Mouse (Mus musculus) stomach, embryonic 15.5 days (tissue): Measurements from ENCODE around the gene G6pd2. TPM values are rescaled to one million over a fixed set of nuclear protein-coding genes. Genes with fewer than 3 reads are reported as not detected.

ENCODE experiments used
- ATAC-seq: fragments of 200-750 bp; cut with Nextera tagmentation; 2 replicates; pipeline ENCODE4 v1.8.0; 2017; ENCODE audit warnings: low read depth, moderate number of reproducible peaks, moderate TSS enrichment; ENCODE audit not compliant: insufficient read depth, low FRiP score
- H3K27ac ChIP-seq: fragments of 300-500 bp; sonication (generic); 2 replicates; pipeline ENCODE4 v1.5.1; 2015; ENCODE audit warnings: mild to moderate bottlenecking, inconsistent platforms
- H3K27me3 ChIP-seq: fragments of 300-500 bp; sonication (generic); replicated peaks from 2 replicates; pipeline ENCODE4 v1.6.1; 2015; ENCODE audit warnings: inconsistent platforms
- H3K36me3 ChIP-seq: fragments of 300-500 bp; sonication (generic); 2 replicates; pipeline ENCODE4 v1.6.1; 2015; ENCODE audit warnings: inconsistent platforms
- H3K4me1 ChIP-seq: fragments of 300-500 bp; sonication (generic); 2 replicates; pipeline ENCODE4 v1.6.1; 2015; ENCODE audit warnings: inconsistent platforms
- H3K4me2 ChIP-seq: fragments of 300-500 bp; sonication (generic); 2 replicates; pipeline ENCODE4 v1.6.1; 2015; ENCODE audit warnings: mild to moderate bottlenecking, inconsistent platforms
- H3K4me3 ChIP-seq: fragments of 300-500 bp; sonication (generic); replicated peaks from 2 replicates; pipeline ENCODE4 v1.5.1; 2015; ENCODE audit warnings: inconsistent platforms
- H3K9ac ChIP-seq: fragments of 300-500 bp; sonication (generic); 2 replicates; pipeline ENCODE4 v1.6.1; 2015; ENCODE audit warnings: inconsistent platforms
- H3K9me3 ChIP-seq: fragments of 300-500 bp; sonication (generic); 2 replicates; pipeline ENCODE4 v1.6.1; 2016; ENCODE audit warnings: inconsistent platforms
- WGBS: fragments of 180-500 bp; shearing (Covaris S2); methylation state at CpG from one replicate; pipeline ENCODE4 v1.1.7; 2015; 5-methylcytosine and 5-hydroxymethylcytosine counted together
- polyA plus RNA-seq: library from polyadenylated mRNA; unstranded; fragments of >200 nt; fragmentation: Nextera tagmentation; extraction: Ambion mirVana; gene quantifications from 2 replicates; pipeline ENCODE4 v1.2.1, GENCODE M21; 2015

G6pd2 gene
- 0.31 TPM in 1 of 2 replicates, not detected in the other for polyA plus RNA-seq

DNA sequence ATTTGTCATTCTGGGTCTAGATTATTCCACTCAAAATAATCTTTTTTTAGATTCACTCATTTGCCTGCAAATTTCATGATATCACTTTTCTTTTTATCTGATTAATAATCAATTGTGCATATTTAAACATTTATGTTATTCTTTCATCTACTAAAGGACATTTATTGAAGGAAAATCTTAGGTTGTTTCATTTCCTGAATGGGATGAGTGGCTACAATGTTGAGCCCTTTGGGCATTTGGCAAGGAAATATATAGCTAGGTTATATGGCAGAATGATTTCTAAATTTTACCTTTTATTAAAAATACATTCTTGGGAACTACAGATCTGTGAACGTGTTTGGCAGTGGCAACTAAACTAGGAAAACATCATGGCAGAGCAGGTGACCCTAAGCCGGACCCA, at the start of gene G6pd2:
Gene G6pd2 (plus strand): TSS at position 301 of the 400 bp plus-strand sequence.
- 83% methylated on average over 2 of the region's 2 CpGs for WGBS
- Histone ChIP-seq H3K27ac (no peak within 1 kb of the TSS), H3K4me2 (no peak within 1 kb of the TSS), H3K4me1 (no peaks in the 10 kb centered on the region), H3K9me3 (no peaks in the 10 kb centered on the region), H3K36me3 (no peaks in the 10 kb centered on the region), H3K27me3 (no peaks in the 10 kb centered on the region), H3K9ac (no peak within 1 kb of the TSS), H3K4me3 (no peak within 1 kb of the TSS)
- ATAC-seq = no peak

DNA sequence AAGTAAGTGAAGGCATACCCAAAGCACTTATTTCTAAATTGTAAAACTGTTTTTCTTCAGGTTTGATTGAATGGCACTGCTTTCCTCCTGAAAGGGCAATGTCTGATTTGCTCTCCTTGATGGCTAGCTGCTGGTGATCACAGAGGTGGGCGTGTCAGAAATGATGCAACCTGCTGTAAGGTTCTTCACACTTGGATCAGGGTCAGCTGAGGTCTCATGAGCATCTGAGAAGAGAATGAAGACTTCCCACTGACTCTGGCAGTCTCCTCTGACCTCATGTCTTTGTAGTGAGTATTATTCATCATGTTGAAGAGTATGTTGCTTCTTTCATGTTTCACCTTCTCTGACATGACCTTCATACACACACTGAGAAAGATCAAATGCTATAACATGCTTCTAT, 44.4 kb upstream of the G6pd2 start:
- H3K4me1 ChIP-seq = no peaks in the 10 kb centered on the region
- H3K27ac ChIP-seq = no peak overlapping the region
- H3K36me3 ChIP-seq = no peaks in the 10 kb centered on the region
- H3K27me3 ChIP-seq = no peaks in the 10 kb centered on the region
- no peak overlapping the region for H3K4me2 ChIP-seq
- 67% methylated on average over 1 of the region's 1 CpGs for WGBS
- H3K4me3 ChIP-seq = no peak overlapping the region
- H3K9ac ChIP-seq = no peak overlapping the region
- no peak for ATAC-seq
- H3K9me3 ChIP-seq = no peaks in the 10 kb centered on the region

DNA sequence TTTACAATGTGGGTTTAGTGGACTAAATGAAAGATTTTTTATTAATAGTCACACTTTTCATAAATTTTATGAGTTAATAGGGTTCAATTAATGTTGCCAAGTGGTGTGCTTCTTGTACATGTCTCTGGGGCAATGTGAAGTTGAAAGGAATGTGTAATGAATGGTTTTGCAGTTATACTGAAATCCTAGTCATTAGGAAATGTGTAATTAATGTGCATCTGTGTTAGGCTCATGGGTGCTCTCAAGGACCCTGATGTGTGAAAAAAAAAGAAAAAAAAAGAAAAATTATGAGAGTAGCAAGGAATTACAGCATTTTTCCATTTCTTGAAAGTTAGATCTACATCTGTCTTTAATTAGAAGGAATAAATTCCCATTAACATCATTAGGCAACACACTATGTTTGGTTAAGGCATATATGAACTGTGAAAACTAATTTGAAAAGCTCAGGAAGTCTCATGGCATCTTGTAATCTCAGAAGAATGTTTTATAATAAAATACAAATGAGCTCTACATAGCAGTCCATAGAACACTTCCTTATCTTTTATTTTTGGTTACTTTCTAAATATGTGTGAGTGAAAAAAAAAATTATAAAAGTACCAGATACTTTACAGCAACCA, 24.4 kb downstream of the G6pd2 start:
- Histone ChIP-seq H3K27ac (no peak overlapping the region), H3K9ac (no peak overlapping the region), H3K36me3 (no peaks in the 10 kb centered on the region), H3K4me2 (no peak overlapping the region), H3K9me3 (no peaks in the 10 kb centered on the region), H3K27me3 (no peaks in the 10 kb centered on the region), H3K4me3 (no peak overlapping the region), H3K4me1 (no peaks in the 10 kb centered on the region)
- ATAC-seq = no peak

DNA sequence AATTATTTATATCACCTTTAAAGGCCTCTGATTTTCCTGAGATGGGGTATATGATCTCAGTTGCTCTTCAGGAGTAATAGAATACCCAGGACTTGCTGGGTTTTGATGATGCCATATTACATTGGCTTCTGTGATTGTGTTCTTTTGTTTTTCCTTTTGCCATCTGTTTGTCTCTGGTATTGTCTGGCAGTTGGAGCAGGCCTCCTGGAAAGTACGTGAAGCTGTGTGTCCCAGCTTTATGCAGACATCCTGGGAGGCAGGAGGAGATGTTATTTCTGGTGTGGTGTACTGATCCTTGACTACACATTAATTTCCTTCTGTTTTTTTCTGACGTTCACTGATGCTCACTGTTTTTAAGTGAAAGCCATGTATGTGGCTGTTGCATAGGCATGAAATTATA, 35.3 kb downstream of the G6pd2 start:
- Histone ChIP-seq H3K27me3 (no peaks in the 10 kb centered on the region), H3K9ac (no peak overlapping the region), H3K9me3 (no peaks in the 10 kb centered on the region), H3K27ac (no peak overlapping the region), H3K4me3 (no peak overlapping the region), H3K36me3 (no peaks in the 10 kb centered on the region), H3K4me2 (no peak overlapping the region), H3K4me1 (no peaks in the 10 kb centered on the region)
- ATAC-seq = no peak
- 70% methylated on average over 2 of the region's 2 CpGs for WGBS
